Mouse (Mus musculus) olfactory bulb, adult 2 months (tissue): ENCODE measurements around the gene Pogz. TPM values are rescaled to one million over a fixed set of nuclear protein-coding genes. Genes with fewer than 3 reads are reported as not detected.

Experiments used
- H3K27ac ChIP-seq: fragments of 200-500 bp; 2 replicates; pipeline ENCODE4 v1.5.1; 2012; ENCODE audit warnings: low read depth, low read length; ENCODE audit not compliant: insufficient read depth
- H3K4me1 ChIP-seq: fragments of 200-500 bp; 2 replicates; pipeline ENCODE4 v1.6.1; 2012; ENCODE audit warnings: low read length; ENCODE audit not compliant: control insufficient read depth, insufficient read depth
- H3K4me3 ChIP-seq: fragments of 200-500 bp; 2 replicates; pipeline ENCODE4 v1.5.1; 2012; ENCODE audit warnings: mild to moderate bottlenecking, low read depth, low read length, moderate library complexity; ENCODE audit not compliant: insufficient read depth
- CTCF ChIP-seq: fragments of 200-500 bp; IDR thresholded peaks from 2 replicates; pipeline ENCODE4 v1.5.1; 2012; ENCODE audit warnings: low read depth, mild to moderate bottlenecking, low read length, moderate library complexity; ENCODE audit not compliant: insufficient read depth
- POLR2A ChIP-seq: fragments of 200-500 bp; IDR thresholded peaks from 2 replicates; pipeline ENCODE4 v1.6.1; 2012; ENCODE audit warnings: mild to moderate bottlenecking, low read depth, low read length, moderate library complexity; ENCODE audit not compliant: insufficient read depth
- WGBS: fragments of 180-500 bp; shearing (Covaris S2); methylation state at CpG from one replicate; pipeline ENCODE4 v1.1.7; 2018; 5-methylcytosine and 5-hydroxymethylcytosine counted together
- polyA plus RNA-seq: library from polyadenylated mRNA; stranded (reverse); fragments of >200 nt; gene quantifications from 2 replicates; pipeline ENCODE4 v1.2.4, GENCODE M21; 2012; ENCODE audit warnings: low replicate concordance; ENCODE audit not compliant: missing spikeins, insufficient read depth, insufficient read length

Pogz gene
- not detected in 2 replicates for polyA plus RNA-seq

GRCm38 (mm10) chr3:94837183-94837890 lies at the start of gene Pogz:
Pogz (plus strand) TSS chr3:94837567.
- TF ChIP-seq CTCF (no peak), POLR2A (no peak)
- H3K4me1 ChIP-seq: no peaks in the 10 kb centered on the region
- H3K4me3 ChIP-seq: peak within 1 kb of the TSS; percentile 76
- H3K27ac ChIP-seq: peak within 1 kb of the TSS; percentile 91
- 2% methylated on average over 56 of the region's 57 CpGs for WGBS

DNA sequence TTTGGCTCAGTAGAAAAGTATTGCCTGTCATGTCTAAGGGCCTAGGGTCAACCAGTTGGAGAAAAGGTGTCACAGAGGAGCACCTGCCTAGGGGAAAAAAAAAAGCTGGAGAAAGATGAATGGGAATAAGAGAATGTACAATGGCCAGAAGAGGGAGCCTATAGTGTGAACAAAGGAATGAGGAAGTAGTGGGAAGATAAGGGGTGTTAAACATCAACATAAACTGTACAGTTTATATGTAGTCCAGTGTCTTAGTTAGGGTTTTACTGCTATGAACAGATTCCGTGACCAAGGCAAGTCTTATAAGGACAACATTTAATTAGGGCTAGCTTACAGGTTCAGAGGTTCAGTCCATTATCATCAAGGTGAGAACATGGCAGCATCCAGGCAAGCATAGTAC lies 48.3 kb upstream of the Pogz start:
- Histone ChIP-seq H3K27ac (no peak overlapping the region), H3K4me1 (peaks cover 12% of the 10 kb centered on the region), H3K4me3 (no peak overlapping the region)
- WGBS: 93% methylated on average over 1 of the region's 1 CpGs
- TF ChIP-seq POLR2A (no peak), CTCF (no peak)

GRCm38 (mm10) chr3:94789516-94789915 lies 47.9 kb upstream of the Pogz start:
- no peak overlapping the region for H3K27ac ChIP-seq
- WGBS: 86% methylated on average over 2 of the region's 2 CpGs
- H3K4me1 ChIP-seq: peaks cover 12% of the 10 kb centered on the region
- H3K4me3 ChIP-seq: no peak overlapping the region
- TF ChIP-seq POLR2A: no peak
- no peak for TF ChIP-seq CTCF

DNA sequence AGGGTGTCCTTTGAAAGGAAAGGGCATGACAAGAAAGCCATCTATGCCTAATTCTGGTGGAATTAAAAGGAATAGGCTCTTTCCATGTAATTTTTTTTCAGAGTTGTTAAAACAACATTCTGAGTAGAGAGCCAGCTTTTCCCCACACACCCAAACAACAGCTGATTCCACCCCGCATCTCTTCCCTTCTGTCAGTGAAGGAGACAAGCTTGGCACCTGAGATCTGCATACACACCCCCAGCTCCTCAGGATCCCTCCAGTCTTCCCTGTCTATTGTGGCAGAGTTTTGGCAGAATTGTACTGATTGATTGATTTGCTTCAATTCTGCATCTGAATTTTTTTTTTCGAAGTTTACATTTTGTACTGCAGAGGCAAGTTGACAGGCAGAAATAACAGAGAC lies 45.1 kb upstream of the Pogz start:
- Histone ChIP-seq H3K4me3 (no peak overlapping the region), H3K27ac (no peak overlapping the region), H3K4me1 (peaks cover 5% of the 10 kb centered on the region)
- no peak for TF ChIP-seq CTCF
- TF ChIP-seq POLR2A: no peak
- 93% methylated on average over 2 of the region's 2 CpGs for WGBS

- Histone ChIP-seq H3K27ac (no peak overlapping the region), H3K4me3 (no peak overlapping the region), H3K4me1 (0 out of 2 replicates have a peak, but pooled peaks cover 2% of the 10 kb centered on the region)
- WGBS: 97% methylated on average over 2 of the region's 2 CpGs
- TF ChIP-seq POLR2A: no peak
- no peak for TF ChIP-seq CTCF
These were observed 43.7 kb upstream of the Pogz start for GRCm38 (mm10) chr3:94793672-94794071.

DNA sequence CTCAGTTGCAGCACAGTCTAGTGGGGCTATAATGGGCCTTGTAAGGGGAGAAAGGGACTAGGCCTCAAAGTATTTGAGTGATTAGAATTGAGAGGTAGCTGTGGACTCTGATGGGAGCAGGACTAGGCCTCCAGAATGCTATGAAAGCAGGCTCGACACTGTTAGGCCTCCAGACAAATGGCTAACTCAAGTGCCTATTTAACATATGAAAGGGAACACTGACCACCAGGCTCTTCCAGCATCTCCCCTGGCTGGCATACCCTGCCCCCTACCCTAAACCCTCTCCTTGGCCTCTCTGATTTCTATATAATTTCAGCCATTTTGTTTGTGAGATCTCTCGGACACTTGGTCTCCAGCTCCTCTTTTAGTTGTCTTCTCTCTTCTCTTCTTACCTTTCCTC lies 43.0 kb upstream of the Pogz start:
- WGBS: 74% methylated on average over 2 of the region's 2 CpGs
- H3K27ac ChIP-seq: no peak overlapping the region
- H3K4me3 ChIP-seq: no peak overlapping the region
- 0 out of 2 replicates have a peak, but pooled peaks cover 2% of the 10 kb centered on the region for H3K4me1 ChIP-seq
- TF ChIP-seq CTCF (no peak), POLR2A (no peak)

DNA sequence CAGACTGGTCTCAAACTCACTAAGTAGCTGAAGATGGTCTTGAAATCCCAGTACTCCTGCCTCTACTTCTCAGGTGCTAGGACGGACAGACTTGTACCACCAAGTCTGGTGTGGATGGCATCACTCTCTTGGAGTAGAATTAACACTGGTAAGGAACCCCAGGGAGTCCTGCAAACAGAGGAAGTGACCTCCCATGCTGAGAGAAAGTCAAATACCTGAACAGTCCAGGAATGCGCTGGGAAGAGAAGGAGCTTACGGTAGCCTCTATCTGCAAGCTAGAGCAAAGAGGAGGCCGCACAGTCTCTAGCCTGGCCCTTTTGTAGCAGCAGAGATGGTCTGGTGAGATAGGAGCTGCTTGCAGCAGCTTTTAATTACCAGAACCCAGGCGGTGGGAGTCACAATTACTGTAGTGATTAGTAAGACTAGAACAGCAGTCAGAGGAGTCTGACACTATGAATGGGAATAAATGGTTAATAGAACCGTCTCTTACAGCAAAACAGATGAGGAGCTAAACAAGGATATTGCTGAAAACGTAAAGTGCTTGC lies 41.7 kb upstream of the Pogz start:
- no peak overlapping the region for H3K4me3 ChIP-seq
- no peak overlapping the region for H3K27ac ChIP-seq
- TF ChIP-seq POLR2A: no peak
- no peak for TF ChIP-seq CTCF
- WGBS: 69% methylated on average over 7 of the region's 7 CpGs
- no peaks in the 10 kb centered on the region for H3K4me1 ChIP-seq

DNA sequence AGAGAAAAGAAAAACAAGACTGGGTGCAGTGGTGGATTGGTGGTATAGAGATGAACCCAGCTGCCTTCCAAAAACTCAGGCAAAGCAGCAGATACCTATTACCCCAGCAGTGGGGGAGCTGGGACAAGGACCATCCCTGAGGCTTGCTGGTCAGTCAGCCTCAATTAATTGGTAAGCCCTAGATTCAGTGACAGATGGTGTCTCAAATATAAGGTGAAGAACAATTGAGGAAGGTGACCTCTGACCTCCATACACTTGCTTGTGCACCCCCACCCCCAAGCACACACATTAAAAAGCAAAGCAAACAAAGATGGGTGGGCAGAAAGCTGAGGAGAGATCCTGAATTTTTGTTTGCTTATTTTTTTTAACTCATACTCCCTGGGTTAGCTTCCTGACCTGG lies 41.2 kb upstream of the Pogz start:
- no peaks in the 10 kb centered on the region for H3K4me1 ChIP-seq
- no peak overlapping the region for H3K4me3 ChIP-seq
- no peak for TF ChIP-seq CTCF
- TF ChIP-seq POLR2A: no peak
- H3K27ac ChIP-seq: no peak overlapping the region

- Histone ChIP-seq H3K27ac (no peak overlapping the region), H3K4me3 (no peak overlapping the region), H3K4me1 (peaks cover 6% of the 10 kb centered on the region)
- 19% methylated on average over 10 of the region's 10 CpGs for WGBS
- TF ChIP-seq POLR2A (no peak), CTCF (no peak)
These were observed 33.2 kb upstream of the Pogz start for GRCm38 (mm10) chr3:94804146-94804545.

DNA sequence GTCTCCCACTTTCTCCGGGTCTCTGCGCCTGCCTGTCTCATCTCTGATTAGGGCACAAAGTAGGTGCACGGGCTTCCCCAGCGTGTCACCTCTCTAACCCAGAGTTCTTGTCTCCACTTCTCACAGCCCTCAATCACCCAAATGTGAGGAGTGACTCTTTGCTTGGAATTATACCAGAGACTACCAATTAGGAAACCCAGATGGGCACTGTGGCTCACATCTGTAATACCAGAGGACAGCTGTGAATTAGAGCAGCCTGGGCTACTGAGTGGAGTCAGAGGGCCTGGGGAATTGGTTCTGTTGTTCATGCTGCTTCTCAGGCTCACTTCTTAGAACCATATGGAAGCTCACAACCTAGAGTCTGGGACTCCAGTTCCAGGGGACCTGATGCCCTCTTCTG lies 32.4 kb upstream of the Pogz start:
- H3K4me1 ChIP-seq: peaks cover 6% of the 10 kb centered on the region
- TF ChIP-seq POLR2A (no peak), CTCF (no peak)
- no peak overlapping the region for H3K4me3 ChIP-seq
- WGBS: 82% methylated on average over 4 of the region's 4 CpGs
- H3K27ac ChIP-seq: no peak overlapping the region
